Mouse (Mus musculus): Measurements from ENCODE around the gene Sec22b.

DNA sequence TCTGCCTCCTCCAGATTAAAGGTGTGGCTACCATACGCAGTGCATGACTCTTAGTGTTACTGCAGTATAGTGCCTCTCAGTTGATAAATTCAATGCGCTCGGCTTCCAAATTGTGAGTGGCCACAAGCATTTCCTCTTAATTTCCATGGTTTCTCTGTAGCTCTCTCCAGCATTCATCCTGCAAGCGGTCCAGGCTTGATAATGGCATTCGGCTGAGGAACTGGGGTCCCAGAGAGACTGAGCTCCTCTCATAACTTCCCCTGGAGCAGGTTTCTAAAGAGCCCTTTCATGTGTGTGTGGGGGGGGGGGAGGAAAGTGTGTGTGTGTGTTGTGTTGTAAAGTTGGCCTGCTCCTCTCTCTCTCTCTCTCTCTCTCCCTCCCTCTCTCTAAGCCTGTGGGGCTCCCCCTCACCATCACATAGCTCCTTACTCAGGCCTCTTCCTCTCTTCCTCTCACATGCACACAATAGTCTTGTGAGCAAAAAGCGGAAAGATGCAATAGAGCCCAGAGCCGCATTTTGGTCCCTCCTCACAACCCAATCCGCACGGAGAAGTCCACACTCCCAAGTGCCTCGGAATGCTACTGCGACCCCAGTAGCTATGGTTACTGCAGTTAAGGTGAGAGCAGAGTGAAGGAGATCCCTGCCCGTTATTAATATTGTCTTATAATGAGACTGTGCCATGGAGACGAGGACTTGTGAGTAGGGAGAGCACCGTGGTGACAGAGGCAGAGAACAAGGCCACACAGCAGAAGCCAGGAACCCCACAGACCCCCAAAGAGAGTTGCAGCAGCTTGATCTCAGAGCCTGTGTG, 60.0 kb downstream of the Sec22b start:
- TF ChIP-seq CTCF (IDR thresholded peaks at IDR 0.05; ENCODE audit: insufficient read depth, low read depth, low read length) = no peak
- TF ChIP-seq POLR2A (IDR thresholded peaks at IDR 0.05; ENCODE audit: insufficient read depth, low read depth, low read length) = no peak
